Mouse (Mus musculus): ENCODE measurements around the gene Lrrc8d.

DNA sequence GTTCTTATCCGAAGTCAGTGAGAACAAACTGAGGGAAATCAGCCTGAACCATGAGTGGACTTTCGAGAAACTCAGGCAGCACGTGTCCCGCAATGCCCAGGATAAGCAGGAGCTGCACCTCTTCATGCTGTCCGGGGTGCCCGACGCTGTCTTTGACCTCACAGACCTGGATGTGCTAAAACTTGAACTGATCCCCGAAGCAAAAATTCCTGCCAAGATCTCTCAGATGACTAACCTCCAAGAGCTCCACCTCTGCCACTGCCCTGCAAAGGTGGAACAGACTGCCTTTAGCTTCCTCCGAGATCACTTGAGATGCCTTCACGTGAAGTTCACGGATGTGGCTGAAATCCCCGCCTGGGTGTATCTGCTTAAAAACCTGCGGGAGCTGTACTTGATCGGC, 113.3 kb downstream of the Lrrc8d start:
- TF ChIP-seq CTCF (IDR thresholded peaks at IDR 0.05; ENCODE audit: low read depth, low read length) (no peak), POLR2A (IDR thresholded peaks at IDR 0.05; ENCODE audit: insufficient read depth, low read length) (no peak)

All from ES-Bruce4 (cell line).